Mouse (Mus musculus): ENCODE results near the gene Ces2e. TPM values are rescaled to one million over a fixed set of nuclear protein-coding genes. Genes with fewer than 3 reads are reported as not detected.
"Not testable (repeated sequence)": the region's sequence is repeated elsewhere in the genome, so short reads cannot be mapped to it uniquely, and the experiment has no call there.

Ces2e gene
- 25.4 and 34.4 TPM in 2 replicates for polyA plus RNA-seq (2015; fragmentation: Nextera tagmentation; extraction: Ambion mirVana)

GRCm38 (mm10) chr8:104925972-104926596, at the start of gene Ces2e:
Gene Ces2e (plus strand): TSS chr8:104926260.
- H3K27me3 ChIP-seq (replicated peaks), result no peaks in the 10 kb centered on the region
- no peak within 1 kb of the TSS for H3K9ac ChIP-seq
- peak within 1 kb of the TSS; percentile 46; the same call in 1 of the 2 replicates for H3K27ac ChIP-seq
- peak within 1 kb of the TSS; percentile 7; the same call in 1 of the 2 replicates for H3K4me2 ChIP-seq (replicated peaks)
- H3K4me3 ChIP-seq (replicated peaks), result no peak within 1 kb of the TSS
- 63% methylated on average over 5 of the region's 5 CpGs for WGBS
- 0 out of 2 replicates have a peak, but pooled peaks cover 2% of the 10 kb centered on the region for H3K4me1 ChIP-seq (replicated peaks)
- ATAC-seq, result peak; percentile 79
- H3K9me3 ChIP-seq, result no peaks in the 10 kb centered on the region
- no peaks in the 10 kb centered on the region for H3K36me3 ChIP-seq

- WGBS, result no CpG with 5 or more reads among the region's 4 CpGs
- ATAC-seq, result peak; percentile 97
Observed at GRCm38 (mm10) chr8:104886223-104886926, 39.7 kb upstream of the Ces2e start.

GRCm38 (mm10) chr8:104901746-104902145, 24.3 kb upstream of the Ces2e start:
- H3K36me3 ChIP-seq, result no peaks in the 10 kb centered on the region
- H3K4me1 ChIP-seq (replicated peaks), result no peaks in the 10 kb centered on the region
- no peaks in the 10 kb centered on the region for H3K9me3 ChIP-seq
- 86% methylated on average over 2 of the region's 2 CpGs for WGBS
- H3K27ac ChIP-seq, result no peak overlapping the region
- no peaks in the 10 kb centered on the region for H3K27me3 ChIP-seq (replicated peaks)
- H3K9ac ChIP-seq, result no peak overlapping the region
- H3K4me2 ChIP-seq (replicated peaks), result no peak overlapping the region
- no peak overlapping the region for H3K4me3 ChIP-seq (replicated peaks)
- no peak for ATAC-seq

More at GRCm38 (mm10) chr8:104886223-104886926, 39.7 kb upstream of the Ces2e start:
- H3K4me3 ChIP-seq (replicated peaks); H3K9ac ChIP-seq; H3K9me3 ChIP-seq; H3K27ac ChIP-seq; H3K27me3 ChIP-seq (replicated peaks); H3K4me2 ChIP-seq (replicated peaks); H3K36me3 ChIP-seq; H3K4me1 ChIP-seq (replicated peaks): not testable (repeated sequence)

- Histone ChIP-seq H3K27me3 (replicated peaks) (no peaks in the 10 kb centered on the region), H3K36me3 (no peaks in the 10 kb centered on the region), H3K9me3 (no peaks in the 10 kb centered on the region), H3K4me3 (replicated peaks) (no peak overlapping the region), H3K4me1 (replicated peaks) (no peaks in the 10 kb centered on the region), H3K4me2 (replicated peaks) (no peak overlapping the region), H3K27ac (no peak overlapping the region), H3K9ac (no peak overlapping the region)
- WGBS, result 67% methylated on average over 1 of the region's 1 CpGs
- ATAC-seq, result no peak
Observed at GRCm38 (mm10) chr8:104907111-104907510, 18.9 kb upstream of the Ces2e start.

- 82% methylated on average over 1 of the region's 1 CpGs for WGBS
- not testable (repeated sequence) for H3K9ac ChIP-seq; H3K27me3 ChIP-seq (replicated peaks); H3K4me1 ChIP-seq (replicated peaks); H3K27ac ChIP-seq; H3K36me3 ChIP-seq; H3K4me3 ChIP-seq (replicated peaks); H3K4me2 ChIP-seq (replicated peaks); H3K9me3 ChIP-seq; ATAC-seq
Observed at GRCm38 (mm10) chr8:104909021-104909420, 17.0 kb upstream of the Ces2e start.

GRCm38 (mm10) chr8:104909651-104910050, 16.4 kb upstream of the Ces2e start:
- H3K27ac ChIP-seq; H3K4me1 ChIP-seq (replicated peaks); H3K4me3 ChIP-seq (replicated peaks); H3K36me3 ChIP-seq; H3K27me3 ChIP-seq (replicated peaks); ATAC-seq; H3K9me3 ChIP-seq; H3K9ac ChIP-seq; H3K4me2 ChIP-seq (replicated peaks): not testable (repeated sequence)
- WGBS, result 92% methylated on average over 10 of the region's 10 CpGs

- Histone ChIP-seq H3K4me2 (replicated peaks) (no peak overlapping the region), H3K9me3 (no peaks in the 10 kb centered on the region), H3K9ac (no peak overlapping the region), H3K27ac (no peak overlapping the region), H3K4me1 (replicated peaks) (0 out of 2 replicates have a peak, but pooled peaks cover 2% of the 10 kb centered on the region), H3K4me3 (replicated peaks) (no peak overlapping the region), H3K27me3 (replicated peaks) (no peaks in the 10 kb centered on the region), H3K36me3 (no peaks in the 10 kb centered on the region)
- WGBS, result 71% methylated on average over 3 of the region's 3 CpGs
- ATAC-seq, result peak; percentile 78
Observed at GRCm38 (mm10) chr8:104927301-104927700, 1.2 kb downstream of the Ces2e start.

- H3K27ac ChIP-seq, result no peak overlapping the region
- WGBS, result 81% methylated on average over 2 of the region's 2 CpGs
- H3K4me1 ChIP-seq (replicated peaks), result no peaks in the 10 kb centered on the region
- no peaks in the 10 kb centered on the region for H3K9me3 ChIP-seq
- ATAC-seq, result no peak
- no peak overlapping the region for H3K4me3 ChIP-seq (replicated peaks)
- no peak overlapping the region for H3K4me2 ChIP-seq (replicated peaks)
- no peaks in the 10 kb centered on the region for H3K36me3 ChIP-seq
- no peaks in the 10 kb centered on the region for H3K27me3 ChIP-seq (replicated peaks)
- no peak overlapping the region for H3K9ac ChIP-seq
Observed at GRCm38 (mm10) chr8:104944665-104945064, 18.6 kb downstream of the Ces2e start.

- no peak for ATAC-seq
- WGBS, result 70% methylated on average over 4 of the region's 4 CpGs
- no peaks in the 10 kb centered on the region for H3K36me3 ChIP-seq
- H3K9ac ChIP-seq, result no peak within 1 kb of the TSS
- H3K9me3 ChIP-seq, result no peaks in the 10 kb centered on the region
- H3K27me3 ChIP-seq (replicated peaks), result no peaks in the 10 kb centered on the region
- no peak within 1 kb of the TSS for H3K4me2 ChIP-seq (replicated peaks)
- no peak within 1 kb of the TSS for H3K4me3 ChIP-seq (replicated peaks)
- no peaks in the 10 kb centered on the region for H3K4me1 ChIP-seq (replicated peaks)
- H3K27ac ChIP-seq, result no peak within 1 kb of the TSS
Observed at GRCm38 (mm10) chr8:104947056-104947455, 21.0 kb downstream of the Ces2e start, which contains the start of gene Ces2f. Gene Ces2f (plus strand): TSS chr8:104947356.

- 67% methylated on average over 5 of the region's 5 CpGs for WGBS
- no peak overlapping the region for H3K4me3 ChIP-seq (replicated peaks)
- H3K4me2 ChIP-seq (replicated peaks), result no peak overlapping the region
- no peaks in the 10 kb centered on the region for H3K9me3 ChIP-seq
- no peaks in the 10 kb centered on the region for H3K36me3 ChIP-seq
- no peaks in the 10 kb centered on the region for H3K4me1 ChIP-seq (replicated peaks)
- H3K9ac ChIP-seq, result no peak overlapping the region
- no peak overlapping the region for H3K27ac ChIP-seq
- no peaks in the 10 kb centered on the region for H3K27me3 ChIP-seq (replicated peaks)
- no peak for ATAC-seq
Observed at GRCm38 (mm10) chr8:104949031-104949430, 23.0 kb downstream of the Ces2e start.

GRCm38 (mm10) chr8:104961537-104961961, 35.5 kb downstream of the Ces2e start, which contains the start of gene Ces2g:
Gene Ces2g (plus strand): TSS chr8:104961718.
- no peak within 1 kb of the TSS for H3K9ac ChIP-seq
- ATAC-seq, result no peak; the same call in 1 of the 2 replicates
- WGBS, result 57% methylated on average over 5 of the region's 5 CpGs
- H3K27me3 ChIP-seq (replicated peaks), result no peaks in the 10 kb centered on the region
- no peak within 1 kb of the TSS for H3K4me3 ChIP-seq (replicated peaks)
- no peaks in the 10 kb centered on the region for H3K36me3 ChIP-seq
- H3K9me3 ChIP-seq, result no peaks in the 10 kb centered on the region
- no peaks in the 10 kb centered on the region for H3K4me1 ChIP-seq (replicated peaks)
- H3K4me2 ChIP-seq (replicated peaks), result no peak within 1 kb of the TSS
- no peak within 1 kb of the TSS for H3K27ac ChIP-seq

GRCm38 (mm10) chr8:104962229-104962901, 36.3 kb downstream of the Ces2e start:
- H3K27me3 ChIP-seq (replicated peaks), result no peaks in the 10 kb centered on the region
- H3K4me1 ChIP-seq (replicated peaks), result no peaks in the 10 kb centered on the region
- H3K27ac ChIP-seq, result no peak overlapping the region
- H3K9me3 ChIP-seq, result no peaks in the 10 kb centered on the region
- WGBS, result 76% methylated on average over 8 of the region's 8 CpGs
- ATAC-seq, result peak; percentile 70; the same call in 1 of the 2 replicates
- H3K4me3 ChIP-seq (replicated peaks), result no peak overlapping the region
- no peaks in the 10 kb centered on the region for H3K36me3 ChIP-seq
- H3K4me2 ChIP-seq (replicated peaks), result no peak overlapping the region
- H3K9ac ChIP-seq, result no peak overlapping the region
